ENCODE assay signal across 9 mouse cellular contexts in the genomic region with DNA sequence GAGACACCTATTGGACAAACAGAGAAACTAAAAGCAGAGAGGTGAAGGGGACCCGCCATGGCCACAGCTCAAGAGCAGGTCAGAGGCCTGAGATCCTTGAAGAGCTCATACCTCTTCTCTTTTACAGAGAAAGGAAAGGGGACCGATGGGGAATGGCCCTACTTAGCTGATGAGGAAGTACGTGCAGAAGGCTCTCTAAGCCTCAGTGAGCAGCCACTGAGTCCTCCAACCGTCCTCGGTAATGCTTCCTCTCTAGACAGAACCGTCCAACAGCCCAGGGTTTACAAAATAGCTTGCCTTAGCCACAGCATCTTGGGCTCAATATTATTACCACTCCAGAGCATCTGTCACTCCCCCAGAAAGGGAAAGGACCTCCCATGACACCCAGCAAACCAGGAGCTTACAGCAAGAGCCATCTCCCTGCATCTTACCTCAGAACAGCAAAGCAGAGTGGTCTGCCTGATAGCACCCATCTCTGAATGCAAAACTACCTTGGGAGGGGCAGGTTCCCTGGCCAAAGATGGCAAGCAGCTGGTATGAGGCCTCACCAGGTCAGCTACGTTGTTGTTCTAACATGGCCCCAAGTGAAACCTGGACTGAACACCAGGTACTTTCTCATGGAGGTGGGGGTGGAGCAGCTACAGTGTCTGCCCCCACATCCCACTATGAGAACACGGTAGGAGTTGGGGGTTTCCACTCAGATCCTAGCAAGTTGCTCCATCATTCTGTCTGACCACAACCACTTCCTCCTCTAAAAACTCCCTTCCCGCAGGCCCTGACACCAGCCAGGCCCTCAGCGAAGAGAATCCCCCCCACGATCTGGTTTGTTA. TPM values are rescaled to one million over a fixed set of nuclear protein-coding genes. Genes with fewer than 3 reads are reported as not detected.
DNase-seq lines count a peak whose midpoint lies in the region; ATAC-seq and TF ChIP-seq lines count a peak whose summit lies in the region.
"Had no signal": no experiment of that assay in that cellular context is flagged by ENCODE, and none has a peak within 500 bp of the region (broad histone marks: within the 10 kb centered on the region; RNA-seq: fewer than 3 reads in every experiment).

No protein-coding gene starts in this region.

- ATAC-seq in lung, embryonic 16.5 days (ENCODE audit: low read depth), result no peak
- ATAC-seq in forebrain, embryonic 16.5 days, result no peak

- peak overlapping the region; percentile 29; the same call in 1 of the 2 replicates for H3K9ac ChIP-seq in lung, embryonic 16.5 days (ENCODE audit: low read length)
- H3K9ac ChIP-seq in forebrain, embryonic 16.5 days (replicated peaks; ENCODE audit: low read depth, low read length), result no peak overlapping the region

- peak overlapping the region; percentile 97 for H3K27ac ChIP-seq in bone marrow macrophage, adult 2 months (ENCODE audit: insufficient read depth, low read depth, low read length)
- peak overlapping the region; percentile 74 for H3K27ac ChIP-seq in lung, embryonic 16.5 days (ENCODE audit: low read length)
- no peak overlapping the region for H3K27ac ChIP-seq in forebrain, embryonic 16.5 days (ENCODE audit: low read length)
- H3K27ac ChIP-seq: hindbrain, embryonic 10.5 days had no signal

- no peaks in the 10 kb centered on the region for H3K27me3 ChIP-seq in lung, embryonic 16.5 days (ENCODE audit: control insufficient read depth, insufficient read depth, low read depth, low read length)
- no peaks in the 10 kb centered on the region for H3K27me3 ChIP-seq in forebrain, embryonic 16.5 days (replicated peaks; ENCODE audit: control insufficient read depth, insufficient read depth, low read length)

- no peak overlapping the region for H3K4me2 ChIP-seq in lung, embryonic 16.5 days (ENCODE audit: low read depth, low read length)
- H3K4me2 ChIP-seq in forebrain, embryonic 16.5 days (ENCODE audit: low read length), result no peak overlapping the region

- TF ChIP-seq POLR2A in bone marrow macrophage, adult 2 months (IDR thresholded peaks at IDR 0.05; ENCODE audit: borderline replicate concordance, low read depth, low read length), result no peak

- no peaks in the 10 kb centered on the region for H3K9me3 ChIP-seq in lung, embryonic 16.5 days (ENCODE audit: control insufficient read depth, low read length)
- no peaks in the 10 kb centered on the region for H3K9me3 ChIP-seq in forebrain, embryonic 16.5 days (ENCODE audit: control insufficient read depth, low read length)
- H3K9me3 ChIP-seq: hindbrain, embryonic 10.5 days had no signal

- 54% methylated on average over 11 of the region's 11 CpGs for WGBS in lung, embryonic 16.5 days
- 73% methylated on average over 11 of the region's 11 CpGs for WGBS in forebrain, embryonic 16.5 days

- peak; percentile 34 for DNase-seq in layer of hippocampus, adult 9-11 months
- no peak for DNase-seq in layer of hippocampus, postnatal 36 days
- DNase-seq in thymus, postnatal 0 days (ENCODE audit: low spot score), result peak; percentile 44
- no peak for DNase-seq in left cerebral cortex, adult 9 months (ENCODE audit: low spot score in 2 of 2)
- no peak for DNase-seq in left cerebral cortex, adult 11 months (ENCODE audit: low spot score)

- peak overlapping the region; percentile 42 for H3K4me3 ChIP-seq in bone marrow macrophage, adult 2 months (ENCODE audit: insufficient read depth, low read length)
- no peak overlapping the region for H3K4me3 ChIP-seq in lung, embryonic 16.5 days (ENCODE audit: low read length)
- no peak overlapping the region for H3K4me3 ChIP-seq in forebrain, embryonic 16.5 days (replicated peaks; ENCODE audit: low read length)

- H3K4me1 ChIP-seq in bone marrow macrophage, adult 2 months (ENCODE audit: control insufficient read depth, insufficient read depth, low read length), result peaks cover 50% of the 10 kb centered on the region
- peaks cover 26% of the 10 kb centered on the region for H3K4me1 ChIP-seq in lung, embryonic 16.5 days (replicated peaks; ENCODE audit: control insufficient read depth, insufficient read depth, low read length)
- H3K4me1 ChIP-seq in forebrain, embryonic 16.5 days (replicated peaks; ENCODE audit: control insufficient read depth, insufficient read depth, low read length), result peaks cover 4% of the 10 kb centered on the region

- TF ChIP-seq CTCF in bone marrow macrophage, adult 2 months (IDR thresholded peaks at IDR 0.05; ENCODE audit: low read depth, low read length), result no peak

- no peaks in the 10 kb centered on the region for H3K36me3 ChIP-seq in lung, embryonic 16.5 days (ENCODE audit: control insufficient read depth, insufficient read depth, low read length)
- H3K36me3 ChIP-seq in forebrain, embryonic 16.5 days (ENCODE audit: control insufficient read depth, insufficient read depth), result no peaks in the 10 kb centered on the region
- H3K36me3 ChIP-seq: hindbrain, embryonic 10.5 days had no signal

RNA-seq across cellular contexts. Expression of gene Rnf19b, which starts 25.7 kb away (rescaled TPM):
- 10 to 100 TPM; 40.7 to 45.9 TPM for total RNA-seq in layer of hippocampus, postnatal 36 days (2021)
- 91.7 and 94.9 TPM in 2 replicates for polyA plus RNA-seq in bone marrow macrophage, adult 2 months (2012; ENCODE audit: insufficient read depth, insufficient read length, missing spikeins)
- 7.1 TPM in 2 replicates for polyA plus RNA-seq in lung, embryonic 16.5 days (2015; fragmentation: Nextera tagmentation; extraction: Ambion mirVana)
- polyA plus RNA-seq in thymus, postnatal 0 days (2015; fragmentation: Nextera tagmentation; extraction: Ambion mirVana), result 9.4 and 11.0 TPM in 2 replicates
- polyA plus RNA-seq in forebrain, embryonic 16.5 days (2015; fragmentation: Nextera tagmentation; extraction: Ambion mirVana), result 21.0 and 26.5 TPM in 2 replicates

RNA-seq across cellular contexts. Expression of gene Ak2, which starts 40.6 kb away (rescaled TPM):
- 10 to 100 TPM; 26.3 to 26.9 TPM for total RNA-seq in layer of hippocampus, postnatal 36 days (2021)
- 54.5 and 64.3 TPM in 2 replicates for polyA plus RNA-seq in bone marrow macrophage, adult 2 months (2012; ENCODE audit: insufficient read depth, insufficient read length, missing spikeins)
- polyA plus RNA-seq in lung, embryonic 16.5 days (2015; fragmentation: Nextera tagmentation; extraction: Ambion mirVana), result 173 and 175 TPM in 2 replicates
- 208 and 209 TPM in 2 replicates for polyA plus RNA-seq in thymus, postnatal 0 days (2015; fragmentation: Nextera tagmentation; extraction: Ambion mirVana)
- polyA plus RNA-seq in forebrain, embryonic 16.5 days (2015; fragmentation: Nextera tagmentation; extraction: Ambion mirVana), result 96.9 and 103 TPM in 2 replicates

Comparison
In these comparisons a context has a peak if more than half of its experiments do, and no peak if none do; other contexts are left out.
1. DNase-seq: peak in layer of hippocampus, adult 9-11 months (single experiment) and thymus, postnatal 0 days (single experiment); none in layer of hippocampus, postnatal 36 days (0 of 2), left cerebral cortex, adult 9 months (0 of 2) and left cerebral cortex, adult 11 months (single experiment).